Comparison of ENCODE assay signal across 8 mouse cellular contexts in the genomic region with DNA sequence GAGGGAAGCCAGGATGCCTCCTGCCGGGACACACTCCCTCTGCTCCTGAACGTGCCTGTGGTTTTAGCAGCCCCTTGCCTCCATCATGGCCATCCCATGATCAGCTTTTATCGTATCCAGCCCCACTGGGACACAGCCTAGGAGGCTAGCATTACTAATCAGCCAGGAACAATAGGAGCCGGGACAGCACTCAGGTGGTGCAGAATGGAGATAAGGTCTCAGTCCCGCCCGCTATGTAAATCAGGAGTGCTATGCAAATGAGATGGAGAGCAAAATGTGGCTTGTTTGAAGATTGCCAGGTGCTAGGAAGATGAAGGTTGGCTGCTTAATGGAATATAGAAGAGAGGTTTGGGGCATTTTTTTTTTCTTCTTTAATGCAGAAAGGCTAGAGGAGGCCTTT. TPM values are rescaled to one million over a fixed set of nuclear protein-coding genes. Genes with fewer than 3 reads are reported as not detected.
DNase-seq lines count a peak whose midpoint lies in the region; ATAC-seq lines count a peak whose summit lies in the region.

No protein-coding gene starts in this region.

- no peak for ATAC-seq in embryonic facial prominence, embryonic 15.5 days (ENCODE audit: insufficient number of reproducible peaks, low FRiP score, low TSS enrichment, low read depth)
- ATAC-seq in megakaryocyte-erythroid progenitor cell, adult 5-6 weeks (replicated peaks; ENCODE audit: low FRiP score, low TSS enrichment, poor library complexity, severe bottlenecking): peak; percentile 76

- peak overlapping the region; percentile 78 for H3K27ac ChIP-seq in embryonic facial prominence, embryonic 15.5 days (replicated peaks)
- H3K27ac ChIP-seq in embryonic facial prominence, embryonic 10.5 days (replicated peaks): no peak overlapping the region

- no peaks in the 10 kb centered on the region for H3K9me3 ChIP-seq in embryonic facial prominence, embryonic 15.5 days (replicated peaks)
- peaks cover 11% of the 10 kb centered on the region for H3K9me3 ChIP-seq in embryonic facial prominence, embryonic 10.5 days

- H3K9ac ChIP-seq in embryonic facial prominence, embryonic 15.5 days: no peak overlapping the region

- H3K36me3 ChIP-seq in embryonic facial prominence, embryonic 15.5 days: no peaks in the 10 kb centered on the region
- H3K36me3 ChIP-seq in embryonic facial prominence, embryonic 10.5 days (replicated peaks): peaks cover 3% of the 10 kb centered on the region; the same call in 1 of the 2 replicates

- H3K4me3 ChIP-seq in embryonic facial prominence, embryonic 15.5 days (replicated peaks): no peak overlapping the region
- H3K4me3 ChIP-seq in embryonic facial prominence, embryonic 10.5 days: no peak overlapping the region

- no peak overlapping the region for H3K4me2 ChIP-seq in embryonic facial prominence, embryonic 15.5 days (replicated peaks)

- WGBS in embryonic facial prominence, embryonic 15.5 days: 30% methylated on average over 6 of the region's 6 CpGs
- WGBS in embryonic facial prominence, embryonic 10.5 days: 19% methylated on average over 6 of the region's 6 CpGs

- H3K4me1 ChIP-seq in embryonic facial prominence, embryonic 15.5 days: peaks cover 40% of the 10 kb centered on the region
- peaks cover 25% of the 10 kb centered on the region for H3K4me1 ChIP-seq in embryonic facial prominence, embryonic 10.5 days

- no peak for DNase-seq in embryonic facial prominence, embryonic 10.5 days (ENCODE audit: low spot score)
- peak; percentile 73 for DNase-seq in thymus, postnatal 0 days (ENCODE audit: low spot score)
- DNase-seq in thymus, postnatal 4 days: no peak
- no peak for DNase-seq in cerebellum, adult 9-11 months
- DNase-seq in adrenal gland, postnatal 14 days: no peak
- no peak for DNase-seq in left cerebral cortex, adult 11 months (ENCODE audit: low spot score)

- no peaks in the 10 kb centered on the region for H3K27me3 ChIP-seq in embryonic facial prominence, embryonic 15.5 days
- peaks cover 31% of the 10 kb centered on the region for H3K27me3 ChIP-seq in embryonic facial prominence, embryonic 10.5 days (replicated peaks; ENCODE audit: low read depth, poor library complexity, severe bottlenecking)

RNA-seq across cellular contexts. Expression of a gene that starts 51.5 kb away (rescaled TPM):
- 3.4 and 4.5 TPM in 2 replicates for polyA plus RNA-seq in embryonic facial prominence, embryonic 15.5 days (2015; fragmentation: Nextera tagmentation; extraction: Ambion mirVana)
- polyA plus RNA-seq in embryonic facial prominence, embryonic 10.5 days (2016; fragmentation: Nextera tagmentation; extraction: Ambion mirVana): 0.09 and 0.21 TPM in 2 replicates
- 4.9 and 5.4 TPM in 2 replicates for polyA plus RNA-seq in thymus, postnatal 0 days (2015; fragmentation: Nextera tagmentation; extraction: Ambion mirVana)
- total RNA-seq in megakaryocyte-erythroid progenitor cell, adult 5-6 weeks (2014; fragmentation: Nextera tagmentation): 14.9 and 23.3 TPM in 2 replicates
- 4.1 and 23.9 TPM in 2 replicates for total RNA-seq in megakaryocyte-erythroid progenitor cell, adult 5-6 weeks (2017)
- total RNA-seq in adrenal gland, postnatal 14 days (2021): 0.33 and 0.38 TPM in 2 replicates
